Mouse (Mus musculus) cortical plate, adult 2 months (tissue): ENCODE measurements around the gene Gabpb2.

Experiments
- CTCF ChIP-seq: fragments of 200-500 bp; IDR thresholded peaks from 2 replicates; pipeline ENCODE4 v1.5.1; 2011; ENCODE audit warnings: mild to moderate bottlenecking, control low read depth, low read length; ENCODE audit not compliant: insufficient read depth; ENCODE audit errors: extremely low read depth
- POLR2A ChIP-seq: fragments of 200-500 bp; IDR thresholded peaks from 2 replicates; pipeline ENCODE4 v1.6.1; 2011; ENCODE audit warnings: mild to moderate bottlenecking, low read length, control low read depth; ENCODE audit not compliant: insufficient read depth; ENCODE audit errors: extremely low read depth

GRCm38 (mm10) chr3:95208286-95208685 is 9.4 kb downstream of the Gabpb2 start:
- TF ChIP-seq CTCF (no peak), POLR2A (no peak)
